Comparison of ENCODE assay signal across 8 mouse cellular contexts in genomic region chr2:34371441-34372304, GRCm38 (mm10). TPM values are rescaled to one million over a fixed set of nuclear protein-coding genes. Genes with fewer than 3 reads are reported as not detected.
DNase-seq lines count a peak whose midpoint lies in the region; ATAC-seq lines count a peak whose summit lies in the region.

No protein-coding gene starts in this region.

- peaks cover 58% of the 10 kb centered on the region for H3K27me3 ChIP-seq in erythroblast, embryonic 14.5 days (ENCODE audit: control insufficient read depth)
- H3K27me3 ChIP-seq in forebrain, embryonic 14.5 days (replicated peaks; ENCODE audit: control insufficient read depth, insufficient read depth, low read length) = no peaks in the 10 kb centered on the region
- H3K27me3 ChIP-seq in hindbrain, embryonic 14.5 days (ENCODE audit: control insufficient read depth, insufficient read depth, low read length) = no peaks in the 10 kb centered on the region
- H3K27me3 ChIP-seq in limb, embryonic 12.5 days = peaks cover 20% of the 10 kb centered on the region
- no peaks in the 10 kb centered on the region for H3K27me3 ChIP-seq in midbrain, embryonic 13.5 days

- peaks cover 23% of the 10 kb centered on the region for H3K36me3 ChIP-seq in erythroblast, embryonic 14.5 days (ENCODE audit: control insufficient read depth)
- H3K36me3 ChIP-seq in forebrain, embryonic 14.5 days (ENCODE audit: control insufficient read depth, insufficient read depth, low read length) = no peaks in the 10 kb centered on the region
- no peaks in the 10 kb centered on the region for H3K36me3 ChIP-seq in hindbrain, embryonic 14.5 days (replicated peaks; ENCODE audit: control insufficient read depth, insufficient read depth)
- no peaks in the 10 kb centered on the region for H3K36me3 ChIP-seq in limb, embryonic 12.5 days
- H3K36me3 ChIP-seq in midbrain, embryonic 13.5 days = no peaks in the 10 kb centered on the region

- H3K4me3 ChIP-seq in erythroblast, embryonic 14.5 days (replicated peaks) = peak overlapping the region; percentile 78
- H3K4me3 ChIP-seq in forebrain, embryonic 14.5 days (ENCODE audit: low read depth, low read length) = peak overlapping the region; percentile 86
- peak overlapping the region; percentile 95 for H3K4me3 ChIP-seq in hindbrain, embryonic 14.5 days (replicated peaks; ENCODE audit: low read length)
- H3K4me3 ChIP-seq in limb, embryonic 12.5 days (replicated peaks) = peak overlapping the region; percentile 96
- peak overlapping the region; percentile 70 for H3K4me3 ChIP-seq in midbrain, embryonic 13.5 days (replicated peaks)

- peak; percentile 32 for DNase-seq in c-Kit-positive CD71-positive TER-119-negative erythroid progenitor cells, embryonic 14.5 days (ENCODE audit: low read depth)
- peak; percentile 64 for DNase-seq in forebrain, embryonic 14.5 days (ENCODE audit: low spot score)
- DNase-seq in hindbrain, embryonic 14.5 days (ENCODE audit: low spot score) = peak; percentile 74
- peak; percentile 47 to 60 for DNase-seq in spleen, adult 18-20 months

- no peak for ATAC-seq in erythroblast, adult 5-6 weeks (replicated peaks; ENCODE audit: low FRiP score, poor library complexity, severe bottlenecking)
- peak; percentile 54 for ATAC-seq in forebrain, embryonic 14.5 days
- peak; percentile 32 for ATAC-seq in hindbrain, embryonic 14.5 days (ENCODE audit: low FRiP score)
- ATAC-seq in limb, embryonic 12.5 days (ENCODE audit: insufficient number of reproducible peaks, insufficient read depth, low FRiP score, low TSS enrichment, low read depth) = peak; percentile 11; the same call in 1 of the 2 replicates
- ATAC-seq in midbrain, embryonic 13.5 days = peak; percentile 46

- H3K27ac ChIP-seq in forebrain, embryonic 14.5 days (ENCODE audit: low read depth, low read length) = peak overlapping the region; percentile 95
- H3K27ac ChIP-seq in hindbrain, embryonic 14.5 days = peak overlapping the region; percentile 99
- peak overlapping the region; percentile 98 for H3K27ac ChIP-seq in limb, embryonic 12.5 days
- H3K27ac ChIP-seq in midbrain, embryonic 13.5 days = peak overlapping the region; percentile 99

- peak overlapping the region; percentile 82 for H3K9ac ChIP-seq in forebrain, embryonic 14.5 days (ENCODE audit: low read length)
- H3K9ac ChIP-seq in hindbrain, embryonic 14.5 days = peak overlapping the region; percentile 99
- peak overlapping the region; percentile 97 for H3K9ac ChIP-seq in limb, embryonic 12.5 days (replicated peaks)
- H3K9ac ChIP-seq in midbrain, embryonic 13.5 days (replicated peaks) = peak overlapping the region; percentile 96

- H3K4me2 ChIP-seq in forebrain, embryonic 14.5 days (ENCODE audit: low read length) = peak overlapping the region; percentile 93
- H3K4me2 ChIP-seq in hindbrain, embryonic 14.5 days (replicated peaks) = peak overlapping the region; percentile 75
- H3K4me2 ChIP-seq in limb, embryonic 12.5 days = peak overlapping the region; percentile 94
- H3K4me2 ChIP-seq in midbrain, embryonic 13.5 days (replicated peaks) = peak overlapping the region; percentile 92

- H3K9me3 ChIP-seq in erythroblast, embryonic 14.5 days (ENCODE audit: control insufficient read depth, low read length) = no peaks in the 10 kb centered on the region
- H3K9me3 ChIP-seq in forebrain, embryonic 14.5 days (replicated peaks; ENCODE audit: control insufficient read depth, low read length) = no peaks in the 10 kb centered on the region
- no peaks in the 10 kb centered on the region for H3K9me3 ChIP-seq in hindbrain, embryonic 14.5 days (ENCODE audit: control insufficient read depth, low read length)
- no peaks in the 10 kb centered on the region for H3K9me3 ChIP-seq in limb, embryonic 12.5 days
- no peaks in the 10 kb centered on the region for H3K9me3 ChIP-seq in midbrain, embryonic 13.5 days

- under 1% methylated on average over 68 of the region's 118 CpGs for WGBS in forebrain, embryonic 14.5 days
- under 1% methylated on average over 87 of the region's 118 CpGs for WGBS in hindbrain, embryonic 14.5 days
- under 1% methylated on average over 59 of the region's 118 CpGs for WGBS in limb, embryonic 12.5 days
- WGBS in midbrain, embryonic 13.5 days = under 1% methylated on average over 61 of the region's 118 CpGs

- peaks cover 41% of the 10 kb centered on the region for H3K4me1 ChIP-seq in erythroblast, embryonic 14.5 days (ENCODE audit: control insufficient read depth)
- no peaks in the 10 kb centered on the region for H3K4me1 ChIP-seq in forebrain, embryonic 14.5 days (ENCODE audit: control insufficient read depth, insufficient read depth, low read length)
- peaks cover 14% of the 10 kb centered on the region for H3K4me1 ChIP-seq in hindbrain, embryonic 14.5 days (replicated peaks; ENCODE audit: control insufficient read depth, insufficient read depth, low read length)
- peaks cover 22% of the 10 kb centered on the region for H3K4me1 ChIP-seq in limb, embryonic 12.5 days (replicated peaks)
- peaks cover 37% of the 10 kb centered on the region for H3K4me1 ChIP-seq in midbrain, embryonic 13.5 days (replicated peaks)

RNA-seq across cellular contexts. Expression of gene Pbx3, which starts 1.3 kb away (rescaled TPM):
- 3.7 and 4.0 TPM in 2 replicates for polyA plus RNA-seq in erythroblast, embryonic 14.5 days (2012)
- total RNA-seq in erythroblast, adult 5-6 weeks (2015; ENCODE audit: low replicate concordance) = 9.0 and 9.2 TPM in 2 replicates
- 7.0 and 13.6 TPM in 2 replicates for total RNA-seq in erythroblast, adult 5-6 weeks (2017; ENCODE audit: low replicate concordance)
- 60.3 and 61.9 TPM in 2 replicates for polyA plus RNA-seq in forebrain, embryonic 14.5 days (2014; fragmentation: Nextera tagmentation; extraction: Ambion mirVana)
- polyA plus RNA-seq in hindbrain, embryonic 14.5 days (2014; fragmentation: Nextera tagmentation; extraction: Ambion mirVana) = 156 and 167 TPM in 2 replicates
- 19.6 and 25.1 TPM in 2 replicates for polyA plus RNA-seq in limb, embryonic 12.5 days (2016; fragmentation: Nextera tagmentation; extraction: Ambion mirVana)
- 87.8 and 101 TPM in 2 replicates for polyA plus RNA-seq in midbrain, embryonic 13.5 days (2015; fragmentation: Nextera tagmentation; extraction: Ambion mirVana)

RNA-seq across cellular contexts. Expression of gene Mapkap1, which starts 34.9 kb away (rescaled TPM):
- polyA plus RNA-seq in erythroblast, embryonic 14.5 days (2012) = 5.6 and 5.9 TPM in 2 replicates
- total RNA-seq in erythroblast, adult 5-6 weeks (2015; ENCODE audit: low replicate concordance) = 4.8 and 10.0 TPM in 2 replicates
- total RNA-seq in erythroblast, adult 5-6 weeks (2017; ENCODE audit: low replicate concordance) = 17.1 and 17.8 TPM in 2 replicates
- polyA plus RNA-seq in forebrain, embryonic 14.5 days (2014; fragmentation: Nextera tagmentation; extraction: Ambion mirVana) = 105 and 107 TPM in 2 replicates
- 100 and 101 TPM in 2 replicates for polyA plus RNA-seq in hindbrain, embryonic 14.5 days (2014; fragmentation: Nextera tagmentation; extraction: Ambion mirVana)
- polyA plus RNA-seq in limb, embryonic 12.5 days (2016; fragmentation: Nextera tagmentation; extraction: Ambion mirVana) = 110 and 117 TPM in 2 replicates
- polyA plus RNA-seq in midbrain, embryonic 13.5 days (2015; fragmentation: Nextera tagmentation; extraction: Ambion mirVana) = 93.4 and 101 TPM in 2 replicates

Comparison
In these comparisons a context has a peak if more than half of its experiments do, and no peak if none do; other contexts are left out.
1. RNA of gene Mapkap1, which starts 34.9 kb away (polyA plus RNA-seq): 110 to 117 TPM in limb, embryonic 12.5 days, 105 to 107 TPM in forebrain, embryonic 14.5 days, 100 to 101 TPM in hindbrain, embryonic 14.5 days and 93.4 to 101 TPM in midbrain, embryonic 13.5 days; 5.6 to 5.9 TPM in erythroblast, embryonic 14.5 days; every median in the first group is over 10 times any median in the second.
2. Peak in every context shown above with its lines, with median percentiles within 50 percentile points of each other: H3K4me3 ChIP-seq, DNase-seq, H3K27ac ChIP-seq, H3K4me2 ChIP-seq and H3K9ac ChIP-seq.